Mouse (Mus musculus): ENCODE data around the gene Gm20878. TPM values are rescaled to one million over a fixed set of nuclear protein-coding genes. Genes with fewer than 3 reads are reported as not detected.
"Not testable (repeated sequence)": the region's sequence is repeated elsewhere in the genome, so short reads cannot be mapped to it uniquely, and the experiment has no call there.

Gm20878 gene
- polyA plus RNA-seq (2015; fragmentation: Nextera tagmentation; extraction: Ambion mirVana), result 0.36 and 0.84 TPM in 2 replicates

DNA sequence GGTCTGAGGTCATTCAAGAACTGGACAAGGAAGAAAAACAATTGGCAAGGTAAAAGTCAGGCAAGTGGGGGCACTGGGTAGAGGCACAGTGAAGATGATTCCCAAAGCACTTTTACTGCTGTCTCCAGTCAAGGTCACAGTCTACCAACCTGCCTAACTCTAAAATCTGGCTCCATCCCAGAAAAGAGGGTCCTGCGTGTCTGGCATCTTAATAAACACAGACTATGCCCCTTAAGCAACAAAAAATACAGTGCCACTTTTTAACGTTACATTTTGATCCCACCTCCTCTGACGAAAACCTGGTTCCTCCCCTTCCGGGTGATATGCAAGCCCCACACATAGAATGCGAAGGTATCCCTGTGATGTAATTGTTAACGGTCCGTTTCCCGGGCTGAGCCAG, at the start of gene Gm20878:
Gene Gm20878 (plus strand): TSS at position 301 of the 400 bp plus-strand sequence.
- not testable (repeated sequence) for ATAC-seq; H3K36me3 ChIP-seq (ENCODE audit: insufficient read depth, low read length); H3K27ac ChIP-seq (ENCODE audit: low read length); H3K9me3 ChIP-seq (ENCODE audit: low read length); H3K27me3 ChIP-seq (replicated peaks; ENCODE audit: insufficient read depth, low read length); H3K9ac ChIP-seq (replicated peaks; ENCODE audit: low read depth); H3K4me3 ChIP-seq (ENCODE audit: low read depth, low read length); H3K4me2 ChIP-seq (replicated peaks; ENCODE audit: low read depth, low read length); DNase-seq (ENCODE audit: low spot score); H3K4me1 ChIP-seq (ENCODE audit: insufficient read depth, low read depth, low read length)
- no CpG with 5 or more reads among the region's 8 CpGs for WGBS

GRCm38 (mm10) chr4:41903310-41903709, 38.1 kb upstream of the Gm20878 start, which contains the start of gene Gm21541:
Gene Gm21541, plus strand, starts transcription at chr4:41903610.
- not testable (repeated sequence) for H3K9ac ChIP-seq (replicated peaks; ENCODE audit: low read depth); DNase-seq (ENCODE audit: low spot score); H3K4me2 ChIP-seq (replicated peaks; ENCODE audit: low read depth, low read length); H3K27ac ChIP-seq (ENCODE audit: low read length); H3K36me3 ChIP-seq (ENCODE audit: insufficient read depth, low read length); H3K27me3 ChIP-seq (replicated peaks; ENCODE audit: insufficient read depth, low read length); ATAC-seq; H3K9me3 ChIP-seq (ENCODE audit: low read length); H3K4me1 ChIP-seq (ENCODE audit: insufficient read depth, low read depth, low read length); H3K4me3 ChIP-seq (ENCODE audit: low read depth, low read length)
- no CpG with 5 or more reads among the region's 5 CpGs for WGBS

DNA sequence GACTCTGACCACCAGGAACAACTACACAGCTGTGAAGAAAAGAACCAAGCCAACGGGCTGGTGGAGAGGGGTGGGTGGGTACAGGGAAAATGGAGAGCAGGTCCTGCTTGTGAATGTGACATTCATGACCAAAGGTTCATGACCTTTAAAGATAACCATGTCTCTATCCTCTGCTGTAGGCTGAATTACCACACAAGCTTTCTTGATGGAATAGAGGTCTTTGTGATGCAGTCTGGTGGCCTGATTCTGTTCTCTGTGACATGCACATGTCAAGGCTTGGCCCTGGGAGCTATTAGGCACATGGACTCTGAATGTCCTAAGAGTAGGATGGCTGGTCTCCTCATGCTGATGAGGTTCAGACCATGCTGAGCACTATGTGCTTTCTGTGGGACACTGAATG, 24.4 kb downstream of the Gm20878 start, which contains the start of gene Fam205a4:
Gene Fam205a4 (plus strand): TSS at position 301 of the 400 bp plus-strand sequence.
- not testable (repeated sequence) for DNase-seq (ENCODE audit: low spot score); H3K36me3 ChIP-seq (ENCODE audit: insufficient read depth, low read length); H3K4me2 ChIP-seq (replicated peaks; ENCODE audit: low read depth, low read length); H3K27me3 ChIP-seq (replicated peaks; ENCODE audit: insufficient read depth, low read length); H3K27ac ChIP-seq (ENCODE audit: low read length); H3K4me3 ChIP-seq (ENCODE audit: low read depth, low read length); ATAC-seq; H3K9ac ChIP-seq (replicated peaks; ENCODE audit: low read depth); H3K4me1 ChIP-seq (ENCODE audit: insufficient read depth, low read depth, low read length); H3K9me3 ChIP-seq (ENCODE audit: low read length)
- no CpG with 5 or more reads among the region's 1 CpGs for WGBS

Other genes with a start within 250 kb of the Gm20878 start
- gene Cntfr, start 244.5 kb upstream of the Gm20878 start, polyA plus RNA-seq (2015; fragmentation: Nextera tagmentation; extraction: Ambion mirVana), result 0.77 and 1.1 TPM in 2 replicates
- 62.1 and 72.6 TPM in 2 replicates for gene Il11ra1, start 241.6 kb upstream of the Gm20878 start, polyA plus RNA-seq (2015; fragmentation: Nextera tagmentation; extraction: Ambion mirVana)
- 45.6 and 51.8 TPM in 2 replicates for gene Rpp25l, start 228.0 kb upstream of the Gm20878 start, polyA plus RNA-seq (2015; fragmentation: Nextera tagmentation; extraction: Ambion mirVana)
- gene Dctn3, start 218.4 kb upstream of the Gm20878 start, polyA plus RNA-seq (2015; fragmentation: Nextera tagmentation; extraction: Ambion mirVana), result 143 and 151 TPM in 2 replicates
- gene Arid3c, start 210.4 kb upstream of the Gm20878 start, polyA plus RNA-seq (2015; fragmentation: Nextera tagmentation; extraction: Ambion mirVana), result 0.06 TPM in 1 of 2 replicates, not detected in the other
- gene Galt, start 186.3 kb upstream of the Gm20878 start, polyA plus RNA-seq (2015; fragmentation: Nextera tagmentation; extraction: Ambion mirVana), result 34.3 and 39.7 TPM in 2 replicates
- 43.3 and 43.7 TPM in 2 replicates for gene Sigmar1, start 185.4 kb upstream of the Gm20878 start, polyA plus RNA-seq (2015; fragmentation: Nextera tagmentation; extraction: Ambion mirVana)
- gene Ccl27a, start 167.3 kb upstream of the Gm20878 start, polyA plus RNA-seq (2015; fragmentation: Nextera tagmentation; extraction: Ambion mirVana), result 23.7 and 24.5 TPM in 2 replicates
- 94.4 and 95.8 TPM in 2 replicates for gene Gm21541, start 38.0 kb upstream of the Gm20878 start, polyA plus RNA-seq (2015; fragmentation: Nextera tagmentation; extraction: Ambion mirVana)
- 0.04 and 0.06 TPM in 2 replicates for gene Fam205a4, start 24.5 kb downstream of the Gm20878 start, polyA plus RNA-seq (2015; fragmentation: Nextera tagmentation; extraction: Ambion mirVana)
- gene Gm21093, start 93.2 kb downstream of the Gm20878 start, polyA plus RNA-seq (2015; fragmentation: Nextera tagmentation; extraction: Ambion mirVana), result not detected in 2 replicates
- not detected in 2 replicates for gene Gm3893, start 149.6 kb downstream of the Gm20878 start, polyA plus RNA-seq (2015; fragmentation: Nextera tagmentation; extraction: Ambion mirVana)
- 4.8 TPM in 1 of 2 replicates, not detected in the other for gene Gm13304, start 173.2 kb downstream of the Gm20878 start, polyA plus RNA-seq (2015; fragmentation: Nextera tagmentation; extraction: Ambion mirVana)
- gene Gm13306, start 211.9 kb downstream of the Gm20878 start, polyA plus RNA-seq (2015; fragmentation: Nextera tagmentation; extraction: Ambion mirVana), result not detected in 2 replicates
- 0.31 TPM in 1 of 2 replicates, not detected in the other for gene Gm13305, start 227.0 kb downstream of the Gm20878 start, polyA plus RNA-seq (2015; fragmentation: Nextera tagmentation; extraction: Ambion mirVana)

Data from lung, postnatal 0 days (tissue).